Mouse (Mus musculus) lung, adult 2 months (tissue): ENCODE data around the gene Nav3.

Source experiments
- CTCF ChIP-seq: fragments of 200-500 bp; IDR thresholded peaks from 2 replicates; pipeline ENCODE4 v1.5.1; 2011; ENCODE audit warnings: mild to moderate bottlenecking, low read length, control low read depth; ENCODE audit not compliant: insufficient read depth
- POLR2A ChIP-seq: fragments of 200-500 bp; IDR thresholded peaks from 2 replicates; pipeline ENCODE4 v1.6.1; 2011; ENCODE audit warnings: low read depth, mild to moderate bottlenecking, control low read depth, low read length, borderline replicate concordance; ENCODE audit errors: extremely low read depth

- no peak for TF ChIP-seq POLR2A
- no peak for TF ChIP-seq CTCF
Observed at GRCm38 (mm10) chr10:110156412-110156811, 299.6 kb downstream of the Nav3 start.
